14 mouse cellular contexts compared by ENCODE assay signal in the genomic region with DNA sequence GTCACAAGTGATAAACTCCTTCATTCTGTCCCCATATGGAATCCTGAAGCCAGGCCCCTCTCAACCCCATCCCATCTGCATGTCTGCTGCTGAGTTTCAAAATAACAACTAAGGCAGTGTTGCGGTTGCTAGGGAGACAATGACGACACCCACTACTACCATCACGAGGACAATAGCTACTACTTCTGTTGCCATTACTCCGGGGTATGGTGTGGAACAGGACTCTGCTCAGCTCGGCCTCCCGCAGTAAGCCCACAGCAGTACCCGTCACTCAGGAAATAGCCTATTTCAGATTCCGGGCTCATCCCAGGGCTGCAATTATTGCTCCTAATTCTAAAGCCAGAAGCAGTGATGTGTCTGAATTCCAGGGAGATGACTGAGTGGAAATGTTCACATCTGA.
DNase-seq lines count a peak whose midpoint lies in the region; ATAC-seq and TF ChIP-seq lines count a peak whose summit lies in the region.
"Had no signal": no experiment of that assay in that cellular context is flagged by ENCODE, and none has a peak within 500 bp of the region (broad histone marks: within the 10 kb centered on the region; RNA-seq: fewer than 3 reads in every experiment).

No protein-coding gene starts in this region.

- no peak overlapping the region for H3K27ac ChIP-seq in heart, embryonic 13.5 days (replicated peaks)
- H3K27ac ChIP-seq in hindbrain, postnatal 0 days, result no peak overlapping the region
- 0 out of 2 replicates have a peak overlapping the region, but pooled peaks have one; percentile 8 for H3K27ac ChIP-seq in midbrain, postnatal 0 days (ENCODE audit: low read depth, low read length)
- no peak overlapping the region for H3K27ac ChIP-seq in heart, embryonic 10.5 days
- H3K27ac ChIP-seq: kidney, postnatal 0 days had no signal

- H3K36me3 ChIP-seq in heart, embryonic 13.5 days, result no peaks in the 10 kb centered on the region
- H3K36me3 ChIP-seq in hindbrain, postnatal 0 days (ENCODE audit: insufficient read depth, low read length), result no peaks in the 10 kb centered on the region
- no peaks in the 10 kb centered on the region for H3K36me3 ChIP-seq in midbrain, postnatal 0 days (ENCODE audit: insufficient read depth, low read length)
- H3K36me3 ChIP-seq in heart, embryonic 10.5 days, result no peaks in the 10 kb centered on the region

- no peaks in the 10 kb centered on the region for H3K9me3 ChIP-seq in heart, embryonic 13.5 days
- no peaks in the 10 kb centered on the region for H3K9me3 ChIP-seq in hindbrain, postnatal 0 days (ENCODE audit: low read length)
- H3K9me3 ChIP-seq in midbrain, postnatal 0 days (ENCODE audit: low read length), result no peaks in the 10 kb centered on the region
- H3K9me3 ChIP-seq in heart, embryonic 10.5 days, result no peaks in the 10 kb centered on the region

- TF ChIP-seq CTCF in hindbrain, postnatal 0 days (IDR thresholded peaks at IDR 0.05; ENCODE audit: low read depth), result no peak
- TF ChIP-seq CTCF in midbrain, postnatal 0 days (IDR thresholded peaks at IDR 0.05), result no peak

- H3K27me3 ChIP-seq in heart, embryonic 13.5 days (replicated peaks), result no peaks in the 10 kb centered on the region
- H3K27me3 ChIP-seq in hindbrain, postnatal 0 days (ENCODE audit: insufficient read depth, low read length), result no peaks in the 10 kb centered on the region
- no peaks in the 10 kb centered on the region for H3K27me3 ChIP-seq in midbrain, postnatal 0 days (ENCODE audit: insufficient read depth, low read length)
- no peaks in the 10 kb centered on the region for H3K27me3 ChIP-seq in heart, embryonic 10.5 days (ENCODE audit: insufficient read depth, poor library complexity, severe bottlenecking)

- 56% methylated on average over 8 of the region's 8 CpGs for WGBS in heart, embryonic 13.5 days
- WGBS in hindbrain, postnatal 0 days, result 10% methylated on average over 8 of the region's 8 CpGs
- 28% methylated on average over 8 of the region's 8 CpGs for WGBS in midbrain, postnatal 0 days
- 62% methylated on average over 8 of the region's 8 CpGs for WGBS in heart, embryonic 10.5 days

- peaks cover 17% of the 10 kb centered on the region for H3K4me1 ChIP-seq in heart, embryonic 13.5 days
- peaks cover 12% of the 10 kb centered on the region for H3K4me1 ChIP-seq in hindbrain, postnatal 0 days (ENCODE audit: insufficient read depth, low read length)
- H3K4me1 ChIP-seq in midbrain, postnatal 0 days (ENCODE audit: insufficient read depth, low read length), result peaks cover 9% of the 10 kb centered on the region; the same call in 1 of the 2 replicates
- H3K4me1 ChIP-seq in heart, embryonic 10.5 days, result no peaks in the 10 kb centered on the region; the same call in 1 of the 2 replicates

- ATAC-seq in heart, embryonic 13.5 days (ENCODE audit: extremely low read depth, insufficient number of reproducible peaks, low FRiP score, low TSS enrichment), result no peak
- peak; percentile 80 for ATAC-seq in hindbrain, postnatal 0 days
- ATAC-seq in midbrain, postnatal 0 days (ENCODE audit: low FRiP score), result 0 out of 2 replicates have a peak, but pooled peaks have one; percentile 62

- H3K9ac ChIP-seq in heart, embryonic 13.5 days, result no peak overlapping the region
- H3K9ac ChIP-seq in hindbrain, postnatal 0 days (replicated peaks; ENCODE audit: low read length), result no peak overlapping the region
- no peak overlapping the region for H3K9ac ChIP-seq in midbrain, postnatal 0 days (replicated peaks; ENCODE audit: low read length, poor library complexity, severe bottlenecking)

- H3K4me3 ChIP-seq in heart, embryonic 13.5 days, result no peak overlapping the region
- H3K4me3 ChIP-seq in hindbrain, postnatal 0 days (ENCODE audit: low read length), result no peak overlapping the region
- H3K4me3 ChIP-seq in midbrain, postnatal 0 days (ENCODE audit: low read depth, low read length), result no peak overlapping the region
- no peak overlapping the region for H3K4me3 ChIP-seq in heart, embryonic 10.5 days
- H3K4me3 ChIP-seq: erythroblast, embryonic 14.5 days had no signal

- 0 out of 2 replicates have a peak overlapping the region, but pooled peaks have one; percentile 7 for H3K4me2 ChIP-seq in heart, embryonic 13.5 days
- H3K4me2 ChIP-seq in hindbrain, postnatal 0 days (ENCODE audit: low read depth, low read length), result no peak overlapping the region
- no peak overlapping the region for H3K4me2 ChIP-seq in midbrain, postnatal 0 days (ENCODE audit: low read depth, low read length, poor library complexity, severe bottlenecking)
- H3K4me2 ChIP-seq: heart, embryonic 11.5 days; liver, embryonic 11.5 days had no signal

- DNase-seq in heart, adult 11 months, result no peak
- peak; percentile 47 for DNase-seq in embryo, embryonic 10.5 days (ENCODE audit: low spot score)
- DNase-seq in hindbrain, postnatal 0 days (ENCODE audit: low spot score), result peak; percentile 54
- peak; percentile 47 for DNase-seq in midbrain, postnatal 0 days (ENCODE audit: low spot score)
- DNase-seq in cerebellum, postnatal 36 days, result no peak
- no peak for DNase-seq in spleen, postnatal 10 days (ENCODE audit: low spot score in 2 of 2)
- no peak for DNase-seq in heart, embryonic 10.5 days (ENCODE audit: low spot score)
- DNase-seq: B cell, adult 2 months; cerebellum, adult 11 months had no signal

Comparison
In these comparisons a context has a peak if more than half of its experiments do, and no peak if none do; other contexts are left out.
1. DNase-seq: peak in embryo, embryonic 10.5 days (single experiment), hindbrain, postnatal 0 days (single experiment) and midbrain, postnatal 0 days (single experiment); none in heart, adult 11 months (single experiment), cerebellum, postnatal 36 days (0 of 2), spleen, postnatal 10 days (0 of 2) and heart, embryonic 10.5 days (single experiment).